Mouse (Mus musculus): ENCODE data around the gene Fus. TPM values are rescaled to one million over a fixed set of nuclear protein-coding genes. Genes with fewer than 3 reads are reported as not detected.

The Fus gene
- polyA plus RNA-seq (2015; fragmentation: Nextera tagmentation; extraction: Ambion mirVana), result 120 and 123 TPM in 2 replicates

DNA sequence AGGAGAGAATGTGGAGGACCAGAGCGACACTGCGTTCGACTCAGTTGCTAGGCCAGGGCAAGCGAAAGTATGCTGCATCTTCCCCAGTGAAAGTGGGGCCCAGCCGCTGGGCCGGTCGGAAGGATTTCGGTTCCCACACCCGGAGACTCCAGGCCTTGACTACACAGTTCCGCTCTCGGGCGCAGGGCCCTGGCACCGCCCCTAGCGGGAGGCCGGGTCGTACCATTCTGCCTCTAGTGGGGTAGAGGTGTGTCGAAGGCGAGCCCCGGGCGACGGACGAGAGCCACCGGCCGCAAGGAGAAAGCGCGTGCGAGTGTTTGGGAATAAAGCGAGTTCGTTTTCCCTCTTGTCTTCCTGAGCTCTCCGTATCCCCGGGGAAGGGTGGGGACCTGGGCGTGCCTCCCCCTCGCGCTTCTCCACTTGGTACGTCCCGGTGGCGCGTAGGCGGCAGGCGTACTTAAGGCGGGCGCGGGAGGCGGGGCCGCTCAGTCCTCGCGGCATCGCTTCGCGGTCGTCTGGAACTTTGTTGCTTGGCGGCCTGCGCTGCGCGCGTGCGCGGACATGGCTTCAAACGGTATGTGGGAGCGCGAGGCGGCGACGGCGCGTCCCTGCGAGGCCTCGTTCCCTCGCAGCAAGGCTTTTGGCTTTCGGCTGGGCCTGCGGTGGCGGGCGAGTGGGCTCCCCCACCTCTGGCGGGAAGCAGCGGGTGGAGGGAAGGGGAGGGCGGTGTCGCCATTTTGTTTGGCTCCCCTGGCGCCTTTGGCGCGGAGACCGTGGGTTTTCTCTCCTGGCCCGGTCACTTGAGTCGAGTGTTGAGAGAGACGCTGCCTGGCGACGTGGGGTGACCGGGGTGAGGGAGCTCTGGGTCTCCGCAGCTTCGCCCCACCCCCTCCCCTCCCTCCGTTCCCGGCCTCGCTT, at the start of gene Fus:
TSS of gene Fus (plus strand) at position 454 of the 918 bp plus-strand sequence.
- H3K36me3 ChIP-seq (replicated peaks), result peaks cover 37% of the 10 kb centered on the region
- peak within 1 kb of the TSS; percentile 95 for H3K27ac ChIP-seq (replicated peaks)
- WGBS (ENCODE audit: insufficient replicate concordance), result under 1% methylated on average over 92 of the region's 92 CpGs
- H3K4me1 ChIP-seq (replicated peaks), result peaks cover 45% of the 10 kb centered on the region
- peak within 1 kb of the TSS; percentile 90 for H3K4me2 ChIP-seq
- ATAC-seq (ENCODE audit: insufficient read depth), result peak; percentile 93
- no peaks in the 10 kb centered on the region for H3K27me3 ChIP-seq
- H3K9me3 ChIP-seq (replicated peaks), result no peaks in the 10 kb centered on the region
- peak within 1 kb of the TSS; percentile 98 for H3K4me3 ChIP-seq (replicated peaks)
- peak within 1 kb of the TSS; percentile 95 for H3K9ac ChIP-seq

DNA sequence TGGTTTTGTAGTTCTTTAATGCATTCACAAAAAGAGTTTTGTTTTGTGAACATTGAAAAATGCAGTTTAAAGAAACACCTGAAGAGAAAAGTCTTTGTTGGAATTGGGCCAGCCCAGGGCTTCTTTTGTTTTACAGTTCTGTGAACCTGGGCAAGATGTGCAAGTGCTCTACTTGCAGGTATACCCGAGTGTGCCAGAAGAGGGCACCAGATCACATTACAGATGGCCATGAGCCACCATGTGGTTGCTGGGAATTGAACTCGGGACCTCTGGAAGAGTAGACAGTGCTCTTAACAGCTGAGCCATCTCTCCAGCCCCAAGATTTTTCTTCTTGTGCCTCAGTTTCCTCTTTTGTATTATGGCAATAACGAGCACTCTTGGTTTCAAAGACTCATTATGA, 49.1 kb upstream of the Fus start:
- no peaks in the 10 kb centered on the region for H3K27me3 ChIP-seq
- no peak overlapping the region for H3K4me2 ChIP-seq
- H3K27ac ChIP-seq (replicated peaks), result no peak overlapping the region
- 42% methylated on average over 3 of the region's 3 CpGs for WGBS (ENCODE audit: insufficient replicate concordance)
- no peaks in the 10 kb centered on the region for H3K9me3 ChIP-seq (replicated peaks)
- peaks cover 25% of the 10 kb centered on the region for H3K4me1 ChIP-seq (replicated peaks)
- no peak overlapping the region for H3K9ac ChIP-seq
- H3K4me3 ChIP-seq (replicated peaks), result no peak overlapping the region
- peaks cover 32% of the 10 kb centered on the region for H3K36me3 ChIP-seq (replicated peaks)
- ATAC-seq (ENCODE audit: insufficient read depth), result no peak

DNA sequence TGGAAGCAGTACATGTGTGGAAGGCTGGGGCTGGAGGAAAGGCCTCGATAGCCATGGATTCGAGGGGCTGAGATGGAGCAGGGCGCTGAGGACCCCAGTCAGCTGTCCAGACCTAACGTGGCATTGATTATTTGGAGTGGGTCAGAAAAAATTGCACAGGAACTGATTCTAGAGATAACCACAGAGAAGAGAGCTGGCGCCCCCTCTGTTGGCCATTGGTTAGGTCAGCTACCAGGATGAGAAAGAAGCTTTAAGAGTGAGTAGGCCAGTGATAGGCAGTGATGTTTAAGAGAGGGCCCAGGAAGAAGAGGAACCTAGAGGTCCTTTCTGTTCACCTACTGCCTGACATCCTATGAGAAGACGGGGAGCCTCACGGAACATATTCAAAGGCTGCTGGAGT, 48.0 kb upstream of the Fus start:
- ATAC-seq (ENCODE audit: insufficient read depth), result no peak
- no peaks in the 10 kb centered on the region for H3K9me3 ChIP-seq (replicated peaks)
- no peak overlapping the region for H3K27ac ChIP-seq (replicated peaks)
- WGBS (ENCODE audit: insufficient replicate concordance), result 63% methylated on average over 7 of the region's 7 CpGs
- no peaks in the 10 kb centered on the region for H3K27me3 ChIP-seq
- H3K4me2 ChIP-seq, result no peak overlapping the region
- H3K4me1 ChIP-seq (replicated peaks), result peaks cover 26% of the 10 kb centered on the region
- peaks cover 37% of the 10 kb centered on the region for H3K36me3 ChIP-seq (replicated peaks)
- no peak overlapping the region for H3K9ac ChIP-seq
- no peak overlapping the region for H3K4me3 ChIP-seq (replicated peaks)

DNA sequence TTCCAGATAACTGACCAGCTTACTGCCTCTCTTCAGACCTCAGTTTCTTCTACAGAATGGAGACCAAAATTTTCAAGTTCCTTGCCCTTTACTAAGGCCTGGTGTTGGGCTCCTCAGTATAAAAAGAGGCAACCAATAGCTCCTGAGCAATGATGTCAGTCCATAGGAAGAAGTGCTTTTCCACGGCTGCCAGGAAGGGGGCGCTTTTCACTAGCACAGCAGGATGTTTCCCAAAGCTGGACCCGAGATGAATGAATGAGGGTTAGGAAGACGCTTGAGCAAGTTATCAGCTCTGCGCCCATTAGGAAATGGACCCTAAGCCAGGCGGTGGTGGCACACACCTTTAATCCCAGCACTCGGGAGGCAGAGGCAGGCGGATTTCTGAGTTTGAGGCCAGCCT, 45.7 kb upstream of the Fus start:
- H3K4me1 ChIP-seq (replicated peaks), result peaks cover 26% of the 10 kb centered on the region
- H3K27ac ChIP-seq (replicated peaks), result no peak overlapping the region
- H3K36me3 ChIP-seq (replicated peaks), result peaks cover 38% of the 10 kb centered on the region
- ATAC-seq (ENCODE audit: insufficient read depth), result no peak
- no peaks in the 10 kb centered on the region for H3K9me3 ChIP-seq (replicated peaks)
- 43% methylated on average over 8 of the region's 8 CpGs for WGBS (ENCODE audit: insufficient replicate concordance)
- no peaks in the 10 kb centered on the region for H3K27me3 ChIP-seq
- no peak overlapping the region for H3K4me3 ChIP-seq (replicated peaks)
- H3K4me2 ChIP-seq, result no peak overlapping the region
- H3K9ac ChIP-seq, result no peak overlapping the region

DNA sequence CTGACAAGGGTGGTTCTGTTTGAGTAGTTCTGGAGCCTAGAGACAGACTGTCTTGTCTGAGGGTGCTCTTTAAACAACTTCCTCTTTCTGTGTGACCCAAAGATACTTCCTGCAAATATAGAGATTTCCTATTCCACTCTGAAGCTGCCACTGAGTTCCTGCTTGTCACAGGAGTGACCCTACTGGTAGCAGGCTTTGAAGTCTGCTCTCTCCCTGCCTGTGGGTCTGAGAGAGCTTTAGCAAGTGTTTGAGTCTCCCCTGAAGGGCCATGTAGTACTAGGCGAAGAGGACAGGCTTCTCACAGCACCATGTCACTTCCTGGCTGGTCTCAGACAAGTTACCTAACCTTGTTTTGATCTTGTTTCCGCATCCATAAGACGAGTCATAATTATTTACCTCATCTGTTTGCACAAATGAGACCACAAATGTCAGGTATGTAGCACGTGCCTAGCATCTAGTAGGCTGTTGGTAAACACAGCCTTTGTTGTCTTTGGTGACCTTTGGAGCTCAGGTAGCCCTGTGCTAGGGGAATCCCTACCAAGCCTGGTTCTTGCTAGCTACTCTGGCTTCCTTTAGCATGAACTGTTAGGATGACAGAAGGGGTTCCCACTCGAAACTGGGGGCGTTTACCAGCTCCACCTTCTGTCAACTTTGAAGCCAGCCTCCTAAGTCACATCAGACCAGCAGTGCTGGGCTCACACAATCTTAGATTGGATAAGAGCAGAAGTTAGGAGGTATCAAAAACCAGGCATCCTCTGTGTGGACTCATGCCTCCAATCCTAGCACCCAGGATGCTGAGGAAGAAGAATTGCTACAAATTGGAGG, 44.6 kb upstream of the Fus start:
- Histone ChIP-seq H3K27me3 (no peaks in the 10 kb centered on the region), H3K4me2 (no peak overlapping the region), H3K4me3 (replicated peaks) (no peak overlapping the region), H3K27ac (replicated peaks) (peak overlapping the region; percentile 64), H3K9ac (no peak overlapping the region), H3K9me3 (replicated peaks) (no peaks in the 10 kb centered on the region), H3K36me3 (replicated peaks) (peaks cover 36% of the 10 kb centered on the region), H3K4me1 (replicated peaks) (peaks cover 31% of the 10 kb centered on the region)
- no peak; the same call in 1 of the 2 replicates for ATAC-seq (ENCODE audit: insufficient read depth)
- 49% methylated on average over 6 of the region's 6 CpGs for WGBS (ENCODE audit: insufficient replicate concordance)

DNA sequence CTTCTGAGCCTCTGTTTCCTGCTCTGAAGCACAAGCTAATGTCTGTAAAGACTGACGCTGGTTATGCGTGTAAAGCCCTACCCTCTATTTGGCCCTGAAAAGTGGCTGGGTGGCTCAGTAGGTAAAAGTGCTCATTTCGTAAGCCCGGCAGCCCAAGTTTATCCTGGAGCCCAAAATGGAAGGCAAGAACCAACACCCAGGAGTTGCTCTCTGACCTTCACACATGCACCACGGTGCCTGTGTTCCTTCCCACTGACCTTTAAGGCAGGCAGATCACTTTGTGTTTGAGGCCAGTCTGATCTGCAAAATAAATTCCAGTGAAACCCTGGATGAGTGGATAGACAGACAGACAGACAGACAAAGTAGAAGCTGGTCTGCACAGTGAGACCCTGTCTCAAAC, 43.5 kb upstream of the Fus start:
- peaks cover 35% of the 10 kb centered on the region for H3K4me1 ChIP-seq (replicated peaks)
- H3K4me3 ChIP-seq (replicated peaks), result no peak overlapping the region
- H3K4me2 ChIP-seq, result no peak overlapping the region
- peaks cover 2% of the 10 kb centered on the region; the same call in 1 of the 2 replicates for H3K27me3 ChIP-seq
- no peak for ATAC-seq (ENCODE audit: insufficient read depth)
- H3K36me3 ChIP-seq (replicated peaks), result peaks cover 36% of the 10 kb centered on the region
- H3K9me3 ChIP-seq (replicated peaks), result no peaks in the 10 kb centered on the region
- no peak overlapping the region for H3K9ac ChIP-seq
- 70% methylated on average over 5 of the region's 5 CpGs for WGBS (ENCODE audit: insufficient replicate concordance)
- no peak overlapping the region for H3K27ac ChIP-seq (replicated peaks)

DNA sequence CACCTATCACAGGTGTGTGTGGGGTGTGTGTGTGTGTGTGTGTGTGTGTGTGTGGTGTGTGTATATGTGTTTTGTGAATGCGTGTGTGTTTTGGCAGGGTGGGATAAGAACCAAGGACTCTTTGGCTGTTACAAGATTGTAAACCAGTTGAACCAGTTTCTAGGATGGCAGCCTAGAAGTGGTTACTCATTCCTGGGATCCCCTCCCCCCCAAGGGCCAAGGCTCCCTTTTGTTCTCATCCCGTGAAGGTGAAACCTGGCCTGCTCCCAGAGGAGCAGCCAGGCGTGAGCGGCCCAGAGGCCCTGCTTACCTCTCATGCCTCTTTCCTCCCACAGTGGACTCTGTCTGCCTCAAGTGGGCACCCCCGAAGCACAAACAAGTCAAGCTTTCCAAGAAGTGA, 42.0 kb upstream of the Fus start:
- H3K9ac ChIP-seq, result no peak overlapping the region
- H3K27me3 ChIP-seq, result peaks cover 8% of the 10 kb centered on the region; the same call in 1 of the 2 replicates
- H3K4me2 ChIP-seq, result no peak overlapping the region
- H3K4me3 ChIP-seq (replicated peaks), result no peak overlapping the region
- no peak overlapping the region for H3K27ac ChIP-seq (replicated peaks)
- peaks cover 43% of the 10 kb centered on the region for H3K4me1 ChIP-seq (replicated peaks)
- H3K36me3 ChIP-seq (replicated peaks), result peaks cover 36% of the 10 kb centered on the region
- WGBS (ENCODE audit: insufficient replicate concordance), result 70% methylated on average over 5 of the region's 5 CpGs
- no peaks in the 10 kb centered on the region for H3K9me3 ChIP-seq (replicated peaks)
- ATAC-seq (ENCODE audit: insufficient read depth), result no peak

DNA sequence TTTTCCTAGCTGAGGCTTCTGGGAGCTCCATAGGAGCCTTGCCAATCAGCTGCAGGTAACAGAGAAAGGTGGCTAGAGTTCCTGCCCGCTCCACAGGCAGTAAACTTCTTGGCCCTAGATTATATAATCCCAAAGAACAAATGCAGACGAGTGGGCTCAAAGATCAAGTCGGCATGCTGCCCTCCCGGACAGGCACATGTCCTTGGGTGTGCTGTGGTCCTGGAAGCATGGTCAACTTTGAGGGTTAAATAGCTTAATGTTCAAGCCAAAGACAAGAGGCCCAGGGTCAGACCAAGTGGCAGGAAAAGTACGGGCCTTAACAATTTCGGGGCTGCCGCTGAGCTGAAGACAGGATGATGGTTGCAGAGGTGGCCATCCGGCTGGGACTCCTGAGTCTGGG, 41.2 kb upstream of the Fus start:
- H3K4me1 ChIP-seq (replicated peaks), result peaks cover 48% of the 10 kb centered on the region
- no peaks in the 10 kb centered on the region for H3K9me3 ChIP-seq (replicated peaks)
- peaks cover 33% of the 10 kb centered on the region for H3K36me3 ChIP-seq (replicated peaks)
- no peak for ATAC-seq (ENCODE audit: insufficient read depth)
- no peak overlapping the region for H3K4me3 ChIP-seq (replicated peaks)
- no peak overlapping the region for H3K9ac ChIP-seq
- peaks cover 9% of the 10 kb centered on the region; the same call in 1 of the 2 replicates for H3K27me3 ChIP-seq
- WGBS (ENCODE audit: insufficient replicate concordance), result 77% methylated on average over 8 of the region's 8 CpGs
- H3K27ac ChIP-seq (replicated peaks), result no peak overlapping the region
- H3K4me2 ChIP-seq, result no peak overlapping the region

DNA sequence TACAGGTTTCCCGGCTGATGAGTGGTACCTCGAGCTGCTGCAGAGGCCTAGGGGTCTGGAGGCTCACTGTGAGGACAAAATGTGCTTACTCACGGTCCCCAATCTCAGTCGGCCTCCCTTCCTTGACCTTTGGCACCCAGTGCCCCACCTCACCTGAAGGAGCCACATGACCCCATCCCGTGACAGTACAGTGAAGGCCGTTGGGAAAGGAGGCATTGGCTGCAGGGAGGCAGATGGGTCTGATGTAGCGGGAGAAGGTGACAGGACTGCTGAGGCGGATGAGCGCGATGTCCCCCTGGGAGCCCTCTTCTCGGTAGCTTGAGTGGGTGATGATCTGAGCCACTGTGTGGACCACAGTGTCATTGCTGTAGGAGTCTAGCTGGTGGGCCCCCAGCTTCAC, 40.4 kb upstream of the Fus start:
- Histone ChIP-seq H3K4me3 (replicated peaks) (no peak overlapping the region), H3K27me3 (peaks cover 9% of the 10 kb centered on the region; the same call in 1 of the 2 replicates), H3K36me3 (replicated peaks) (peaks cover 33% of the 10 kb centered on the region), H3K4me2 (no peak overlapping the region), H3K9me3 (replicated peaks) (no peaks in the 10 kb centered on the region), H3K4me1 (replicated peaks) (peaks cover 52% of the 10 kb centered on the region), H3K27ac (replicated peaks) (no peak overlapping the region), H3K9ac (no peak overlapping the region)
- 73% methylated on average over 11 of the region's 11 CpGs for WGBS (ENCODE audit: insufficient replicate concordance)
- no peak for ATAC-seq (ENCODE audit: insufficient read depth)

DNA sequence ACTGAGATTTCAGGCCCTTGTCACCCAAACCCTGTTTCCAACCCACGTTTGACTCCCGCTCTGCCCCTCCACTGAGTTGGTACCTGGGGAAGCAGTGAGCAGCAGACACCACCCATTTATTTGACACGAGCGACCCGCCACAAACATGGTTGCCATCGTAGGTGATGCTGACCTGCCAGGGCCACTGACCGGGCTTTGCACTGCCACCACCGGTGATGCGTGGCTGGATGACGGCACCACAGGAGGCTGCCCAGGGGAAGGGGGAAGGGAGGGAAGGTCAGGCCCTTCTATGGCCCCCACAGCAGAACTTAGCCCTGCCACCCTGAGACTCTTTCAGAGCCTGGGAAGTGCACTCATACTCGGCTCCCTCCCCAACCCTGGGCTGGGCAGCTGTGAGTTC, 39.5 kb upstream of the Fus start:
- WGBS (ENCODE audit: insufficient replicate concordance), result 76% methylated on average over 11 of the region's 11 CpGs
- H3K4me2 ChIP-seq, result no peak overlapping the region
- H3K9ac ChIP-seq, result no peak overlapping the region
- no peak overlapping the region for H3K4me3 ChIP-seq (replicated peaks)
- peaks cover 9% of the 10 kb centered on the region; the same call in 1 of the 2 replicates for H3K27me3 ChIP-seq
- H3K9me3 ChIP-seq (replicated peaks), result no peaks in the 10 kb centered on the region
- H3K36me3 ChIP-seq (replicated peaks), result peaks cover 33% of the 10 kb centered on the region
- peaks cover 46% of the 10 kb centered on the region for H3K4me1 ChIP-seq (replicated peaks)
- no peak for ATAC-seq (ENCODE audit: insufficient read depth)
- H3K27ac ChIP-seq (replicated peaks), result no peak overlapping the region

DNA sequence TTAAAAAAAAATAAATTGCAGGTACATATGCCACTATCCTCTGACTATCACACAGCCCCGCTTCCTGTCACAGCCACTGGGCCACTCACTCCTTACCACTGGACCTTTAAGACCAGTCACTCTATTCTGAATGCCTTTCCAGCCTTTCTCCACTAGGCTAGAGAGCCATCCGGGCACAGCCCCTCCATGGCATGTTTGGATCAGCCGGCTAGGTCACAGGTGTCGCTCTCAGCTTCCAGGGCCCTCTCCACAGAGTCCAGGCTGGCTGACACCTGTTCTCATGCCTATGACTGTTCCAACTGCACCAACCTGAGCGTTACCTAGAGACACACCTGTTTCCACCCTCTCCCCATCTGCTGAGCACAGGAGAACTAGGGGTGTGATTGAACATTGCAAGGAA, 38.7 kb upstream of the Fus start:
- Histone ChIP-seq H3K27me3 (peaks cover 9% of the 10 kb centered on the region; the same call in 1 of the 2 replicates), H3K9ac (no peak overlapping the region), H3K27ac (replicated peaks) (no peak overlapping the region), H3K4me1 (replicated peaks) (peaks cover 43% of the 10 kb centered on the region), H3K9me3 (replicated peaks) (no peaks in the 10 kb centered on the region), H3K4me2 (peak overlapping the region; percentile 50), H3K36me3 (replicated peaks) (peaks cover 31% of the 10 kb centered on the region), H3K4me3 (replicated peaks) (peak overlapping the region; percentile 49)
- no peak for ATAC-seq (ENCODE audit: insufficient read depth)
- WGBS (ENCODE audit: insufficient replicate concordance), result 60% methylated on average over 5 of the region's 5 CpGs
